Mouse (Mus musculus): ENCODE measurements around the gene Tmem245. TPM values are rescaled to one million over a fixed set of nuclear protein-coding genes. Genes with fewer than 3 reads are reported as not detected.

The Tmem245 gene
- polyA plus RNA-seq, 1 experiment from 2014 or later: 10.8 TPM

- H3K9ac ChIP-seq (replicated peaks): no peak overlapping the region
- WGBS: 88% methylated on average over 6 of the region's 6 CpGs
- H3K36me3 ChIP-seq: no peaks in the 10 kb centered on the region
- no peaks in the 10 kb centered on the region for H3K9me3 ChIP-seq (replicated peaks)
- no peak overlapping the region for H3K4me3 ChIP-seq (replicated peaks)
- no peaks in the 10 kb centered on the region for H3K27me3 ChIP-seq (replicated peaks)
- no peak overlapping the region for H3K27ac ChIP-seq (replicated peaks)
- no peak for ATAC-seq (ENCODE audit: low FRiP score)
- H3K4me1 ChIP-seq: peaks cover 24% of the 10 kb centered on the region
- no peak overlapping the region for H3K4me2 ChIP-seq
These were observed 2.3 kb upstream of the Tmem245 start for GRCm38 (mm10) chr4:56949494-56949893.

- H3K9me3 ChIP-seq (replicated peaks): no peaks in the 10 kb centered on the region
- H3K9ac ChIP-seq (replicated peaks): peak overlapping the region; percentile 84
- peak overlapping the region; percentile 96 for H3K4me2 ChIP-seq
- H3K27ac ChIP-seq (replicated peaks): no peak overlapping the region
- peak overlapping the region; percentile 94 for H3K4me3 ChIP-seq (replicated peaks)
- WGBS: 3% methylated on average over 14 of the region's 14 CpGs
- H3K4me1 ChIP-seq: peaks cover 35% of the 10 kb centered on the region
- no peaks in the 10 kb centered on the region for H3K27me3 ChIP-seq (replicated peaks)
- H3K36me3 ChIP-seq: no peaks in the 10 kb centered on the region
- no peak for ATAC-seq (ENCODE audit: low FRiP score)
These were observed 1.1 kb downstream of the Tmem245 start for GRCm38 (mm10) chr4:56946180-56946579.

DNA sequence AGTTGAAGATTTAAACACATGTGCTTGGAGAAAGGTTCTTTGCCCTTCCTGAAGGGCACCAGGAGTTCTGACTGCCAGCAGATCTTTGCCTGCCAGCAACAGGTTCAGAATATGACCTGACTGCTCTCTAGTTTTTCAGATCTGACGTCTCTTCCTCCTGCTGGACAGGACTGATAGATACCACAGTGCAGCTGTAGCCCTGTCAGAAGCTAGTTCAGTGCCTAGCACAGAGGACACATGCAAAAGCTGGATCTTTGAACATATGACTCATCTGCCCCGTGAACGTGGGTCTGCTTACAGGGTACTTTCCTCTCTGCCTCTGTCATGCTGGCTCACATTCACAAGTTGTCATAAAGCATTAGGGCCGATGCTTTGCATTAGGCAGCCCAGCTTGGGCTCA, 3.0 kb downstream of the Tmem245 start:
- Histone ChIP-seq H3K4me1 (peaks cover 35% of the 10 kb centered on the region), H3K36me3 (no peaks in the 10 kb centered on the region), H3K4me3 (replicated peaks) (no peak overlapping the region), H3K27me3 (replicated peaks) (no peaks in the 10 kb centered on the region), H3K27ac (replicated peaks) (no peak overlapping the region), H3K9ac (replicated peaks) (no peak overlapping the region), H3K4me2 (no peak overlapping the region), H3K9me3 (replicated peaks) (no peaks in the 10 kb centered on the region)
- WGBS: 70% methylated on average over 4 of the region's 4 CpGs
- ATAC-seq (ENCODE audit: low FRiP score): no peak

GRCm38 (mm10) chr4:56943258-56943657, 4.0 kb downstream of the Tmem245 start:
- ATAC-seq (ENCODE audit: low FRiP score): no peak
- 35% methylated on average over 1 of the region's 1 CpGs for WGBS
- Histone ChIP-seq H3K27me3 (replicated peaks) (no peaks in the 10 kb centered on the region), H3K4me3 (replicated peaks) (no peak overlapping the region), H3K4me1 (peaks cover 35% of the 10 kb centered on the region), H3K4me2 (no peak overlapping the region), H3K9me3 (replicated peaks) (no peaks in the 10 kb centered on the region), H3K36me3 (no peaks in the 10 kb centered on the region), H3K9ac (replicated peaks) (no peak overlapping the region), H3K27ac (replicated peaks) (no peak overlapping the region)

GRCm38 (mm10) chr4:56942567-56942966, 4.7 kb downstream of the Tmem245 start:
- Histone ChIP-seq H3K4me2 (no peak overlapping the region), H3K27me3 (replicated peaks) (no peaks in the 10 kb centered on the region), H3K27ac (replicated peaks) (no peak overlapping the region), H3K9me3 (replicated peaks) (no peaks in the 10 kb centered on the region), H3K9ac (replicated peaks) (no peak overlapping the region), H3K36me3 (no peaks in the 10 kb centered on the region), H3K4me1 (peaks cover 33% of the 10 kb centered on the region), H3K4me3 (replicated peaks) (no peak overlapping the region)
- no peak for ATAC-seq (ENCODE audit: low FRiP score)
- WGBS: 88% methylated on average over 1 of the region's 1 CpGs

- H3K9me3 ChIP-seq (replicated peaks): no peaks in the 10 kb centered on the region
- H3K4me2 ChIP-seq: no peak overlapping the region
- peaks cover 29% of the 10 kb centered on the region for H3K4me1 ChIP-seq
- H3K36me3 ChIP-seq: no peaks in the 10 kb centered on the region
- no peak overlapping the region for H3K27ac ChIP-seq (replicated peaks)
- no peaks in the 10 kb centered on the region for H3K27me3 ChIP-seq (replicated peaks)
- no peak for ATAC-seq (ENCODE audit: low FRiP score)
- WGBS: 63% methylated on average over 4 of the region's 4 CpGs
- no peak overlapping the region for H3K4me3 ChIP-seq (replicated peaks)
- H3K9ac ChIP-seq (replicated peaks): no peak overlapping the region
These were observed 5.8 kb downstream of the Tmem245 start for GRCm38 (mm10) chr4:56941481-56941880.

GRCm38 (mm10) chr4:56937136-56937535, 10.1 kb downstream of the Tmem245 start:
- Histone ChIP-seq H3K27ac (replicated peaks) (no peak overlapping the region), H3K36me3 (peaks cover 21% of the 10 kb centered on the region; the same call in 1 of the 2 replicates), H3K4me3 (replicated peaks) (no peak overlapping the region), H3K4me1 (no peaks in the 10 kb centered on the region), H3K9ac (replicated peaks) (no peak overlapping the region), H3K9me3 (replicated peaks) (no peaks in the 10 kb centered on the region), H3K27me3 (replicated peaks) (no peaks in the 10 kb centered on the region), H3K4me2 (no peak overlapping the region)
- no peak for ATAC-seq (ENCODE audit: low FRiP score)
- 72% methylated on average over 6 of the region's 6 CpGs for WGBS

DNA sequence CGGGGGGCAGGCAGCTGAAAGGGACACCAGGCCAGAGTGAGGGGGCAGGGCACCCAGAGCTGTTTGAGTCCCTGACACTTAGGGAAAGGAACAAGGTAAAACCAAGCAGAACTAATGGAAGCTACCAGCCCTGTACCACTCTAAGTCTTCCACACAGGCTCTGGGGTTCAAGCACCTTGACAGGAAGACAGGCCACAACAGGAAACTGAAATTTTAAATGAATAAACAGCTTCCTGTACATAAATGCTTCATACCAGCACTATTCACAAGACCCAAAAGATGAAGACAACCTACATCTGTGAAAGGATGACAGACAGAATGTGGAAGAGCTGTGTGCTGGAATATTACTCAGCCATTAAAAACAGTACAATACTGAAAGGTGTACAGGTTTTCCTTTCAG, 11.9 kb downstream of the Tmem245 start:
- no CpG with 5 or more reads among the region's 1 CpGs for WGBS
- H3K9ac ChIP-seq (replicated peaks): no peak overlapping the region

GRCm38 (mm10) chr4:56933154-56933553, 14.1 kb downstream of the Tmem245 start:
- Histone ChIP-seq H3K27me3 (replicated peaks) (no peaks in the 10 kb centered on the region), H3K4me2 (no peak overlapping the region), H3K4me3 (replicated peaks) (no peak overlapping the region), H3K36me3 (peaks cover 27% of the 10 kb centered on the region; the same call in 1 of the 2 replicates), H3K27ac (replicated peaks) (no peak overlapping the region), H3K9ac (replicated peaks) (no peak overlapping the region), H3K4me1 (peaks cover 8% of the 10 kb centered on the region), H3K9me3 (replicated peaks) (no peaks in the 10 kb centered on the region)
- WGBS: 97% methylated on average over 4 of the region's 4 CpGs
- ATAC-seq (ENCODE audit: low FRiP score): no peak

More for the DNA sequence above, 11.9 kb downstream of the Tmem245 start:
- Histone ChIP-seq H3K4me3 (replicated peaks) (no peak overlapping the region), H3K4me1 (no peaks in the 10 kb centered on the region), H3K27me3 (replicated peaks) (no peaks in the 10 kb centered on the region), H3K4me2 (no peak overlapping the region), H3K27ac (replicated peaks) (no peak overlapping the region), H3K36me3 (peaks cover 26% of the 10 kb centered on the region; the same call in 1 of the 2 replicates), H3K9me3 (replicated peaks) (no peaks in the 10 kb centered on the region)
- ATAC-seq (ENCODE audit: low FRiP score): no peak

- no peak overlapping the region for H3K4me2 ChIP-seq
- no peak overlapping the region for H3K9ac ChIP-seq (replicated peaks)
- no peak overlapping the region for H3K4me3 ChIP-seq (replicated peaks)
- no peak overlapping the region for H3K27ac ChIP-seq (replicated peaks)
- H3K36me3 ChIP-seq: peaks cover 27% of the 10 kb centered on the region; the same call in 1 of the 2 replicates
- WGBS: 62% methylated on average over 7 of the region's 7 CpGs
- H3K4me1 ChIP-seq: peaks cover 8% of the 10 kb centered on the region
- ATAC-seq (ENCODE audit: low FRiP score): no peak
- no peaks in the 10 kb centered on the region for H3K27me3 ChIP-seq (replicated peaks)
- H3K9me3 ChIP-seq (replicated peaks): no peaks in the 10 kb centered on the region
These were observed 15.1 kb downstream of the Tmem245 start for GRCm38 (mm10) chr4:56932096-56932495.

DNA sequence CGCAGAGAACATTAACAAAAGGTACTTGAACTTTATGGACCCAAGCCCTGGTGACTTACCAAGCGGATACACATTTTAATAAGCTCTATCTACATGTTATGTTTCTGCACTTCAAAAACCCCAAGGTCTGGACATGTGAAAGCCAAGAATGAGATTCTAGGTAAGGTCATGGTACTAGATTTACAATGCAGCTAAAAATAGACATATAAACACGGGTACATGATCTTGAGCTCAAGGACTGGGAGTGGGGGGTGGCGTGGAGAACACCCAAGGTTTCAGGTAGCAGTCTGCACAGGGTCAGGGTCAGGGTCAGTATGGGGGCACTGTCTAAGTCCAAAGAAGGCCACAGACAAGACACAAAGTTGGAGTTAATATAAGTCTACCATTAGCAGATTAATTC, 16.9 kb downstream of the Tmem245 start:
- WGBS: 83% methylated on average over 4 of the region's 4 CpGs

DNA sequence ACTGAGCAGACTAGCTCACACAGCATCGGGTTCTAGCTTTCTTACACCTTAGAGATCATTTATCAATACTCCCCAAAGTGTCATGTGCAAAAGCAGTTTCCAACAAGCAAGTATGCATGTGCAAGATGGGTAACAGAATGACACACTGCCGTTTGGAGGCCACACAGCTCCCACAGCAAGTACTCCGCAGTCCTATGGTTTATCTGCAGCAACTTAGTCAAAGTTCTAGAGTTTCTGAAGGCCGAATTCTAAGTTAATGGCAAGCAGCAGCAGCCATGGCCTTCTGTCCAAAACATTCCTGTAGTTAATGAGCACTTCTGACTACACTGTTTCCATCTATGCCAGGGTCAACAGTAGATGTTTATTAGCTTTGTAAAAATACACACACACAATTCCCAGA, 20.3 kb downstream of the Tmem245 start:
- ATAC-seq (ENCODE audit: low FRiP score): no peak
- H3K9me3 ChIP-seq (replicated peaks): no peaks in the 10 kb centered on the region
- H3K4me1 ChIP-seq: peaks cover 8% of the 10 kb centered on the region
- no peak overlapping the region for H3K9ac ChIP-seq (replicated peaks)
- peaks cover 42% of the 10 kb centered on the region for H3K36me3 ChIP-seq
- no peak overlapping the region for H3K4me3 ChIP-seq (replicated peaks)
- no peaks in the 10 kb centered on the region for H3K27me3 ChIP-seq (replicated peaks)
- H3K27ac ChIP-seq (replicated peaks): no peak overlapping the region
- no peak overlapping the region for H3K4me2 ChIP-seq
- WGBS: 86% methylated on average over 4 of the region's 4 CpGs

More for the DNA sequence above, 16.9 kb downstream of the Tmem245 start:
- ATAC-seq (ENCODE audit: low FRiP score): no peak
- Histone ChIP-seq H3K9ac (replicated peaks) (no peak overlapping the region), H3K27ac (replicated peaks) (no peak overlapping the region), H3K36me3 (peaks cover 33% of the 10 kb centered on the region; the same call in 1 of the 2 replicates), H3K9me3 (replicated peaks) (no peaks in the 10 kb centered on the region), H3K4me3 (replicated peaks) (no peak overlapping the region), H3K4me2 (no peak overlapping the region), H3K27me3 (replicated peaks) (no peaks in the 10 kb centered on the region), H3K4me1 (peaks cover 8% of the 10 kb centered on the region)

DNA sequence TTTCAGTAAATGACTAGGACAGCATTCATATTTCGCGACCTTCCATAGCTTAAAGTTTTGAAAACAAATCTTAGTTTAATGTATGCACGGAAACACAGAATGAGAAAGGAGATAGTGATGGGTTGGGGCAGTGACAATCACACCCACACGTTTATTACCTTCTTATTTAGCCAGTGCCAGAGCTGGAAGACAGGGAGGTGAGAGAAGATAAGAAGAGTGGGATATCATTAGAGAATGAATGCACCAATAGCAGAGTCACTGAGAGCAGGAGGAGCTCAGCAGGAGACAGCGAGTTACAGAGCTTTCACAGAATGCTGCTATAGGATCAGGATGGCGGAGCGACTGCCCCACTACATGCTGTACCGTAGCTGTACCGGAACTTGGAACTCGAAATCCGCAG, 25.0 kb downstream of the Tmem245 start:
- ATAC-seq (ENCODE audit: low FRiP score): no peak
- no peak overlapping the region for H3K27ac ChIP-seq (replicated peaks)
- 93% methylated on average over 11 of the region's 11 CpGs for WGBS
- peaks cover 39% of the 10 kb centered on the region for H3K36me3 ChIP-seq
- no peak overlapping the region for H3K9ac ChIP-seq (replicated peaks)
- no peak overlapping the region for H3K4me3 ChIP-seq (replicated peaks)
- H3K4me2 ChIP-seq: no peak overlapping the region
- H3K27me3 ChIP-seq (replicated peaks): no peaks in the 10 kb centered on the region
- no peaks in the 10 kb centered on the region for H3K9me3 ChIP-seq (replicated peaks)
- H3K4me1 ChIP-seq: no peaks in the 10 kb centered on the region

All from neural tube, embryonic 15.5 days (tissue).